Mouse (Mus musculus): Measurements from ENCODE around the gene Wscd2.

DNA sequence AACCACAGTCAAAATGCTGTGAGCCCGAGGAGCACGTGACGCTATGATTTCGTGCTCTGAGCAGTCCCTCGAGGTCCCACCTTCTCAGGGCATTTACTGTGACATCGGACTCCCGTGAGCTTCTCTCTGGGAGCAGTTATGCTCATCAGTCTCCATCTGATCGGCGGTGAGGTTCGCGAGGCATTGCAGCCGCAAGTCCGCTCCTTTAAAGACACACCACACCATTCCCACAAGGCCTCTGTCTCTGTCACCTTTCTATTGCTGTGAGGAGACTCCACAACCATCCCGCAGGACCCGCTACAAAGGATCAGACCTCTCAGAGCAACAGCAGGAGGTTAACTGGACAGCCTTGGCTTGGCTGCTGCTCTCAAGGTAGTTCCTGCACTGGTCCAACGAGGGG, 28.6 kb upstream of the Wscd2 start:
- TF ChIP-seq CTCF (IDR thresholded peaks at IDR 0.05; ENCODE audit: insufficient read depth, low read length) (no peak), POLR2A (IDR thresholded peaks at IDR 0.05; ENCODE audit: borderline replicate concordance, extremely low read depth, low read depth, low read length) (no peak)
